Mouse (Mus musculus): ENCODE measurements around the gene 4930426L09Rik. TPM values are rescaled to one million over a fixed set of nuclear protein-coding genes. Genes with fewer than 3 reads are reported as not detected.

The 4930426L09Rik gene
- polyA plus RNA-seq, 1 experiment from 2014 or later, result 0.55 TPM

- no peak overlapping the region for H3K4me3 ChIP-seq
- peaks cover 7% of the 10 kb centered on the region for H3K4me1 ChIP-seq (replicated peaks)
- peaks cover 11% of the 10 kb centered on the region; the same call in 1 of the 2 replicates for H3K9me3 ChIP-seq
- no peaks in the 10 kb centered on the region for H3K27me3 ChIP-seq (ENCODE audit: insufficient read depth, poor library complexity, severe bottlenecking)
- H3K36me3 ChIP-seq, result no peaks in the 10 kb centered on the region
- no peak for DNase-seq (ENCODE audit: low spot score)
- H3K27ac ChIP-seq, result no peak overlapping the region
- 89% methylated on average over 10 of the region's 10 CpGs for WGBS
Observed at GRCm38 (mm10) chr2:18977201-18977805, 20.8 kb upstream of the 4930426L09Rik start.

DNA sequence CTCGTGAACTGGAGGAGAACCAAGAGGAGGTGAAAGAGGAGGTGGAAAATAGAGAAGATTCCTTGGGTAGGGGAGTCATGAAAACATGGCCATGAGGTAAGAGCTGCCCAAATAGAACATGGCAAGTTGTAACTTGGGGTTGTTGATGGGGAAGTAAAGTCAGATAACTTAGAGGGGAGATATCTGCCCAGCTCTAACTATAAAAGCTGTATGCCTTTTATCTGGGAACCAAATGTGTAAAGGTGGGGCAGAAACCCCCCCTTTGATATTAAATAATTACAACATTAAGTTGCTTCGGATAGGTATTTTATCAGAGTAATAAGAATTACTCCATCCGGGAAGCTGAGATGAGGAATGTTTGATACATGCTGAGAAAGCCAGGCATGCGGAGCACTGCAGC is 19.1 kb upstream of the 4930426L09Rik start:
- Histone ChIP-seq H3K4me3 (no peak overlapping the region), H3K4me1 (replicated peaks) (peaks cover 7% of the 10 kb centered on the region), H3K27me3 (ENCODE audit: insufficient read depth, poor library complexity, severe bottlenecking) (no peaks in the 10 kb centered on the region), H3K9me3 (no peaks in the 10 kb centered on the region), H3K36me3 (no peaks in the 10 kb centered on the region), H3K27ac (no peak overlapping the region)
- whole genome bisulfite sequencing, result 89% methylated on average over 4 of the region's 4 CpGs
- no peak for DNase-seq (ENCODE audit: low spot score)

- Histone ChIP-seq H3K27me3 (ENCODE audit: insufficient read depth, poor library complexity, severe bottlenecking) (no peaks in the 10 kb centered on the region), H3K36me3 (no peaks in the 10 kb centered on the region)
- 90% methylated on average over 7 of the region's 7 CpGs for WGBS
Observed at GRCm38 (mm10) chr2:18979675-18980074, 18.5 kb upstream of the 4930426L09Rik start.

DNA sequence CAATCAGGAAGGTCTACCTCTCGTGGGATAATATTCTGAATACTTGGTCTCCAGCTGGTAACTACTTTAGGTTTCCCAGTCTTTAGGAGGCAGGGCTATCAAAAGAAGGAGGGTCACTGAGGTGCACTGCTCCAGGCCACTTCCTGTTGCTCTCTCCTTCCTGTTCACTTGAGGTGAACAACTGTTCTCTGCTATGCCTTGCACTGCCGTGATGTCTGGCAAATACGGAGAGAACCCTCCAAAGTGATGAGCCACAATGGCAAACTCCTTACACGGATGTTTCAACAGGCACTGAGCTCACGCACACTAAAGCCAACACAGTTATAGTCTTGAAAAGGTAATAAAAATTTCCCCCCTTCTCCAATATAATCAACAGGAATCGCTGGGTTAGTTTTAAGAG is 15.6 kb upstream of the 4930426L09Rik start:
- no peak for DNase-seq (ENCODE audit: low spot score)
- Histone ChIP-seq H3K4me1 (replicated peaks) (no peaks in the 10 kb centered on the region), H3K4me3 (no peak overlapping the region), H3K27ac (no peak overlapping the region), H3K36me3 (no peaks in the 10 kb centered on the region), H3K9me3 (0 out of 2 replicates have a peak, but pooled peaks cover 2% of the 10 kb centered on the region), H3K27me3 (ENCODE audit: insufficient read depth, poor library complexity, severe bottlenecking) (no peaks in the 10 kb centered on the region)
- WGBS, result 82% methylated on average over 6 of the region's 6 CpGs

More at GRCm38 (mm10) chr2:18979675-18980074, 18.5 kb upstream of the 4930426L09Rik start:
- DNase-seq (ENCODE audit: low spot score), result no peak
- Histone ChIP-seq H3K4me1 (replicated peaks) (peaks cover 7% of the 10 kb centered on the region), H3K9me3 (no peaks in the 10 kb centered on the region), H3K4me3 (no peak overlapping the region), H3K27ac (no peak overlapping the region)

DNA sequence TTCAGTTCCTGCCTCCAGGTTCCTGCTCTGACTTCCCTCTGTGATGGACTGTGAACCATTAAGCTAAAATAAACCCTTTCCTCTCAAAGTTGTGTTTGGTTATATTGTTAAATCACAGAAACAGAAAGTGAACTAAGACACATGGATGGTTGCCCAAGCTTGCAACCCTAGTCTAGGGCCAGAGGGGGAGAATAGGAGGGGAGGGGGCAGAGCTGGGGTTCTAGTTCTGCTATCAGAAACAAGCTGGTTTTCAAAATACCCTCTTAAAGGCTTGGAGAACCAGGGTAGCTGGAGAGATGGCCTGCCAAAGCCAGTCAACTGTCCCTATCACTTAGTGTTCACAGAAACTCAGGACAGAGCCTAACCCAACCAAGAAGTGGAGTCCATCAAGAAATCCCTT is 14.6 kb upstream of the 4930426L09Rik start:
- H3K9me3 ChIP-seq, result 0 out of 2 replicates have a peak, but pooled peaks cover 4% of the 10 kb centered on the region
- no peak overlapping the region for H3K27ac ChIP-seq
- no peak for DNase-seq (ENCODE audit: low spot score)

GRCm38 (mm10) chr2:18984095-18984847 is 13.9 kb upstream of the 4930426L09Rik start:
- H3K36me3 ChIP-seq, result no peaks in the 10 kb centered on the region
- no peak overlapping the region for H3K27ac ChIP-seq
- H3K9me3 ChIP-seq, result 0 out of 2 replicates have a peak, but pooled peaks cover 4% of the 10 kb centered on the region
- no peak overlapping the region for H3K4me3 ChIP-seq
- no peak for DNase-seq (ENCODE audit: low spot score)
- H3K27me3 ChIP-seq (ENCODE audit: insufficient read depth, poor library complexity, severe bottlenecking), result no peaks in the 10 kb centered on the region
- WGBS, result 92% methylated on average over 15 of the region's 15 CpGs
- H3K4me1 ChIP-seq (replicated peaks), result no peaks in the 10 kb centered on the region

More for the DNA sequence above, 14.6 kb upstream of the 4930426L09Rik start:
- H3K27me3 ChIP-seq (ENCODE audit: insufficient read depth, poor library complexity, severe bottlenecking), result no peaks in the 10 kb centered on the region
- H3K4me1 ChIP-seq (replicated peaks), result no peaks in the 10 kb centered on the region
- H3K36me3 ChIP-seq, result no peaks in the 10 kb centered on the region
- H3K4me3 ChIP-seq, result no peak overlapping the region

- DNase-seq (ENCODE audit: low spot score), result no peak
- H3K36me3 ChIP-seq, result no peaks in the 10 kb centered on the region
Observed at GRCm38 (mm10) chr2:18985506-18985905, 12.6 kb upstream of the 4930426L09Rik start.

GRCm38 (mm10) chr2:18988885-18989284 is 9.3 kb upstream of the 4930426L09Rik start:
- 86% methylated on average over 3 of the region's 3 CpGs for WGBS

More at GRCm38 (mm10) chr2:18985506-18985905, 12.6 kb upstream of the 4930426L09Rik start:
- 0 out of 2 replicates have a peak, but pooled peaks cover 4% of the 10 kb centered on the region for H3K9me3 ChIP-seq
- H3K27me3 ChIP-seq (ENCODE audit: insufficient read depth, poor library complexity, severe bottlenecking), result no peaks in the 10 kb centered on the region
- H3K4me1 ChIP-seq (replicated peaks), result no peaks in the 10 kb centered on the region
- H3K4me3 ChIP-seq, result no peak overlapping the region
- 90% methylated on average over 3 of the region's 3 CpGs for WGBS
- H3K27ac ChIP-seq, result no peak overlapping the region

GRCm38 (mm10) chr2:18992512-18993510 is 5.3 kb upstream of the 4930426L09Rik start:
- Histone ChIP-seq H3K9me3 (peaks cover 5% of the 10 kb centered on the region; the same call in 1 of the 2 replicates), H3K4me3 (no peak overlapping the region), H3K27ac (no peak overlapping the region), H3K36me3 (no peaks in the 10 kb centered on the region), H3K27me3 (ENCODE audit: insufficient read depth, poor library complexity, severe bottlenecking) (no peaks in the 10 kb centered on the region), H3K4me1 (replicated peaks) (peaks cover 20% of the 10 kb centered on the region)
- WGBS, result 87% methylated on average over 7 of the region's 7 CpGs
- DNase-seq (ENCODE audit: low spot score), result no peak

More at GRCm38 (mm10) chr2:18988885-18989284, 9.3 kb upstream of the 4930426L09Rik start:
- Histone ChIP-seq H3K4me3 (no peak overlapping the region), H3K9me3 (peaks cover 9% of the 10 kb centered on the region; the same call in 1 of the 2 replicates), H3K4me1 (replicated peaks) (no peaks in the 10 kb centered on the region), H3K36me3 (no peaks in the 10 kb centered on the region), H3K27ac (no peak overlapping the region), H3K27me3 (ENCODE audit: insufficient read depth, poor library complexity, severe bottlenecking) (no peaks in the 10 kb centered on the region)
- DNase-seq (ENCODE audit: low spot score), result no peak

GRCm38 (mm10) chr2:18996451-18997211 is 1.5 kb upstream of the 4930426L09Rik start:
- peaks cover 30% of the 10 kb centered on the region for H3K4me1 ChIP-seq (replicated peaks)
- H3K36me3 ChIP-seq, result no peaks in the 10 kb centered on the region
- under 1% methylated on average over 25 of the region's 25 CpGs for WGBS
- H3K4me3 ChIP-seq, result peak overlapping the region; percentile 84
- peak overlapping the region; percentile 92 for H3K27ac ChIP-seq
- no peaks in the 10 kb centered on the region for H3K27me3 ChIP-seq (ENCODE audit: insufficient read depth, poor library complexity, severe bottlenecking)
- H3K9me3 ChIP-seq, result peaks cover 2% of the 10 kb centered on the region; the same call in 1 of the 2 replicates
- peak; percentile 30 for DNase-seq (ENCODE audit: low spot score)

GRCm38 (mm10) chr2:18997387-18997971 is 664 bp upstream of the 4930426L09Rik start:
- Histone ChIP-seq H3K9me3 (no peaks in the 10 kb centered on the region), H3K27me3 (ENCODE audit: insufficient read depth, poor library complexity, severe bottlenecking) (no peaks in the 10 kb centered on the region), H3K36me3 (no peaks in the 10 kb centered on the region), H3K4me3 (peak overlapping the region; percentile 84), H3K4me1 (replicated peaks) (peaks cover 30% of the 10 kb centered on the region), H3K27ac (peak overlapping the region; percentile 92)
- WGBS, result under 1% methylated on average over 46 of the region's 46 CpGs
- peak; percentile 75 for DNase-seq (ENCODE audit: low spot score)

All from hindbrain, embryonic 10.5 days (tissue).